Mouse (Mus musculus) kidney, adult 2 months (tissue): ENCODE measurements around the gene Arpc3.

Source experiments
- CTCF ChIP-seq: fragments of 200-500 bp; conservative IDR thresholded peaks from 2 replicates; pipeline ENCODE4 v1.5.1; 2011; ENCODE audit warnings: low read depth, mild to moderate bottlenecking, control low read depth, low read length, moderate library complexity, mixed read lengths; ENCODE audit not compliant: insufficient read depth, insufficient read length
- POLR2A ChIP-seq: fragments of 200-500 bp; IDR thresholded peaks from one replicate; pipeline ENCODE4 v1.6.1; 2011; ENCODE audit warnings: low read depth, low read length, control low read depth

GRCm38 (mm10) chr5:122449946-122450345 lies 58.3 kb downstream of the Arpc3 start:
- TF ChIP-seq POLR2A (no peak), CTCF (no peak)
